8 mouse cellular contexts compared by ENCODE assay signal in the genomic region with DNA sequence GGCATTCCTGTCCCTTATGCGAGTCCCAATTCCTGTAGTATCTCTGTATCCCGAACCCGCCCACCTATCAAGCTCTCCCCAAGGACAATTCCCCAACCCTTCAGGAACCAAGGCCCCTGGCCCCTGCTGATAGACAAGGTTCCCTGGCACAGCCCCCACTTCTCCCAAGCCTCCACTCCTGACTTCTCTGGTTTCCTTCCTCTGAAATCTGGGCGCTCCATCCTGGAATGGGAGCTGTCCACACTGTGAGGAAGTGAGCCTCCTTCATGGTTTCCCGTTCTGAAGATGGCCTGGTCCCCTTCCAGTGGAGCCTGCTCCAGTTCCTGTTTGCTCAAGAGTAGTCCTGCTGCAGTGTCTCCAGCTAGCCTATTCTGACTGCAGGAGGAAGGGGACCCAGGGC. TPM values are rescaled to one million over a fixed set of nuclear protein-coding genes. Genes with fewer than 3 reads are reported as not detected.
DNase-seq lines count a peak whose midpoint lies in the region; ATAC-seq and TF ChIP-seq lines count a peak whose summit lies in the region.

No protein-coding gene starts in this region.

- no peak for TF ChIP-seq CTCF in spleen, adult 2 months (IDR thresholded peaks at IDR 0.05; ENCODE audit: extremely low read depth, insufficient read depth, insufficient read length, insufficient replicate concordance)
- TF ChIP-seq CTCF in heart, postnatal 0 days (IDR thresholded peaks at IDR 0.05; ENCODE audit: low read depth) = no peak

- peaks cover 23% of the 10 kb centered on the region for H3K36me3 ChIP-seq in spleen, adult 2 months (ENCODE audit: control insufficient read depth, insufficient read depth, low read length)
- peaks cover 59% of the 10 kb centered on the region for H3K36me3 ChIP-seq in heart, postnatal 0 days (replicated peaks; ENCODE audit: control insufficient read depth, insufficient read depth, low read length)
- peaks cover 71% of the 10 kb centered on the region for H3K36me3 ChIP-seq in midbrain, embryonic 10.5 days

- H3K27ac ChIP-seq in spleen, adult 2 months (ENCODE audit: insufficient read depth, low read length) = 0 out of 2 replicates have a peak overlapping the region, but pooled peaks have one; percentile 4
- H3K27ac ChIP-seq in heart, postnatal 0 days (ENCODE audit: low read depth) = peak overlapping the region; percentile 56
- no peak overlapping the region for H3K27ac ChIP-seq in midbrain, embryonic 10.5 days (replicated peaks)

- H3K4me2 ChIP-seq in heart, postnatal 0 days (ENCODE audit: low read depth, low read length) = peak overlapping the region; percentile 85

- H3K4me1 ChIP-seq in spleen, adult 2 months (ENCODE audit: control insufficient read depth, insufficient read depth, insufficient read length) = peaks cover 11% of the 10 kb centered on the region; the same call in 1 of the 2 replicates
- H3K4me1 ChIP-seq in heart, postnatal 0 days (ENCODE audit: control insufficient read depth, insufficient read depth) = peaks cover 26% of the 10 kb centered on the region
- peaks cover 17% of the 10 kb centered on the region for H3K4me1 ChIP-seq in midbrain, embryonic 10.5 days

- no peak for DNase-seq in spleen, adult 2 months (ENCODE audit: low read depth in 1 of 2, low spot score in 2 of 2)
- no peak for DNase-seq in spleen, postnatal 14 days (ENCODE audit: low spot score in 2 of 2)
- peak; percentile 30 for DNase-seq in heart, postnatal 0 days (ENCODE audit: low spot score)
- DNase-seq in kidney, postnatal 4 days = peak; percentile 28 to 50
- no peak for DNase-seq in midbrain, embryonic 10.5 days (ENCODE audit: low spot score)
- no peak for DNase-seq in right cerebral cortex, postnatal 10 days (ENCODE audit: low spot score in 2 of 2)
- no peak for DNase-seq in gastrocnemius, postnatal 25 days
- DNase-seq in cerebellum, adult 8-10 months = no peak

- TF ChIP-seq POLR2A in spleen, adult 2 months (IDR thresholded peaks at IDR 0.05; ENCODE audit: low read depth, low read length) = no peak

- peak; percentile 69 for TF ChIP-seq EP300 in heart, postnatal 0 days (IDR thresholded peaks at IDR 0.05; ENCODE audit: low read depth)

- H3K9ac ChIP-seq in heart, postnatal 0 days (replicated peaks; ENCODE audit: low read depth, low read length) = peak overlapping the region; percentile 70; the same call in 1 of the 2 replicates

- no peak overlapping the region for H3K4me3 ChIP-seq in spleen, adult 2 months (ENCODE audit: extremely low read depth, insufficient read depth, insufficient read length)
- peak overlapping the region; percentile 74 for H3K4me3 ChIP-seq in heart, postnatal 0 days (ENCODE audit: low read depth, low read length)
- H3K4me3 ChIP-seq in midbrain, embryonic 10.5 days = peak overlapping the region; percentile 68

- no peaks in the 10 kb centered on the region for H3K9me3 ChIP-seq in heart, postnatal 0 days (replicated peaks; ENCODE audit: control insufficient read depth, low read length)
- no peaks in the 10 kb centered on the region for H3K9me3 ChIP-seq in midbrain, embryonic 10.5 days (replicated peaks)

- peak; percentile 16; the same call in 1 of the 2 replicates for ATAC-seq in heart, postnatal 0 days (ENCODE audit: insufficient read depth, low read depth)

- no peaks in the 10 kb centered on the region for H3K27me3 ChIP-seq in spleen, adult 2 months (ENCODE audit: control insufficient read depth, insufficient read depth, low read length)
- no peaks in the 10 kb centered on the region for H3K27me3 ChIP-seq in heart, postnatal 0 days (ENCODE audit: control insufficient read depth, insufficient read depth, low read length)
- peaks cover 6% of the 10 kb centered on the region; the same call in 1 of the 2 replicates for H3K27me3 ChIP-seq in midbrain, embryonic 10.5 days (ENCODE audit: low read depth, poor library complexity, severe bottlenecking)

- WGBS in spleen, adult 2 months = 62% methylated on average over 5 of the region's 5 CpGs
- 53% methylated on average over 5 of the region's 5 CpGs for WGBS in heart, postnatal 0 days
- 69% methylated on average over 5 of the region's 5 CpGs for WGBS in midbrain, embryonic 10.5 days

RNA-seq across cellular contexts. Expression of gene Nckipsd, which starts 1.0 kb away (rescaled TPM):
- polyA plus RNA-seq in spleen, adult 2 months (2012; rRNA removed) = 26.4 and 35.1 TPM in 2 replicates
- total RNA-seq in heart, postnatal 0 days (2014; rRNA removed; ENCODE audit: low replicate concordance) = 12.0 and 13.7 TPM in 2 replicates
- polyA plus RNA-seq in heart, postnatal 0 days (2015; fragmentation: Nextera tagmentation; extraction: Ambion mirVana) = 8.8 and 10.0 TPM in 2 replicates
- polyA plus RNA-seq in midbrain, embryonic 10.5 days (2016; fragmentation: Nextera tagmentation; extraction: Ambion mirVana) = 14.5 and 17.3 TPM in 2 replicates
- total RNA-seq in gastrocnemius, postnatal 25 days (2021) = 1 to 10 TPM; 3.8 TPM

RNA-seq across cellular contexts. Expression of gene Celsr3, which starts 16.9 kb away (rescaled TPM):
- polyA plus RNA-seq in spleen, adult 2 months (2012; rRNA removed) = 0.83 and 1.2 TPM in 2 replicates
- total RNA-seq in heart, postnatal 0 days (2014; rRNA removed; ENCODE audit: low replicate concordance) = 0.08 TPM in 1 of 2 replicates, not detected in the other
- 0.14 TPM in 2 replicates for polyA plus RNA-seq in heart, postnatal 0 days (2015; fragmentation: Nextera tagmentation; extraction: Ambion mirVana)
- polyA plus RNA-seq in midbrain, embryonic 10.5 days (2016; fragmentation: Nextera tagmentation; extraction: Ambion mirVana) = 3.1 and 5.0 TPM in 2 replicates
- under 1 TPM in 1 of 2 experiments, not detected in 1; 0.03 TPM for total RNA-seq in gastrocnemius, postnatal 25 days (2021)

RNA-seq across cellular contexts. Expression of gene Ip6k2, which starts 25.6 kb away (rescaled TPM):
- 35.9 and 43.2 TPM in 2 replicates for polyA plus RNA-seq in spleen, adult 2 months (2012; rRNA removed)
- total RNA-seq in heart, postnatal 0 days (2014; rRNA removed; ENCODE audit: low replicate concordance) = 28.9 and 33.1 TPM in 2 replicates
- polyA plus RNA-seq in heart, postnatal 0 days (2015; fragmentation: Nextera tagmentation; extraction: Ambion mirVana) = 20.5 and 22.1 TPM in 2 replicates
- polyA plus RNA-seq in midbrain, embryonic 10.5 days (2016; fragmentation: Nextera tagmentation; extraction: Ambion mirVana) = 89.0 and 105 TPM in 2 replicates
- total RNA-seq in gastrocnemius, postnatal 25 days (2021) = 10 to 100 TPM; 14.6 to 17.8 TPM

RNA-seq across cellular contexts. Expression of gene Slc26a6, which starts 43.9 kb away (rescaled TPM):
- 13.0 and 14.9 TPM in 2 replicates for polyA plus RNA-seq in spleen, adult 2 months (2012; rRNA removed)
- total RNA-seq in heart, postnatal 0 days (2014; rRNA removed; ENCODE audit: low replicate concordance) = 3.6 and 5.7 TPM in 2 replicates
- 8.8 and 9.3 TPM in 2 replicates for polyA plus RNA-seq in heart, postnatal 0 days (2015; fragmentation: Nextera tagmentation; extraction: Ambion mirVana)
- polyA plus RNA-seq in midbrain, embryonic 10.5 days (2016; fragmentation: Nextera tagmentation; extraction: Ambion mirVana) = 9.5 and 12.5 TPM in 2 replicates
- 10 to 100 TPM; 12.0 to 16.7 TPM for total RNA-seq in gastrocnemius, postnatal 25 days (2021)

Comparison
In these comparisons a context has a peak if more than half of its experiments do, and no peak if none do; other contexts are left out.
1. DNase-seq: peak in heart, postnatal 0 days (single experiment) and kidney, postnatal 4 days (2 of 2); none in spleen, adult 2 months (0 of 2), spleen, postnatal 14 days (0 of 2), midbrain, embryonic 10.5 days (single experiment), right cerebral cortex, postnatal 10 days (0 of 2), gastrocnemius, postnatal 25 days (single experiment) and cerebellum, adult 8-10 months (single experiment).